Mouse (Mus musculus): ENCODE measurements at regions not wholly inside any gene's neighbourhood (a gene's known extent, or its start where the extent isn't known, plus 50 kb on each side); places are given as distances from the start of the nearest gene placed in this dataset.

- DNase-seq (ENCODE audit: extremely low spot score in 1 of 2, low spot score in 1 of 2), result peak; percentile 39 to 40
These were observed 57.3 kb upstream of the Prep start for GRCm38 (mm10) chr10:45009676-45010075.

DNA sequence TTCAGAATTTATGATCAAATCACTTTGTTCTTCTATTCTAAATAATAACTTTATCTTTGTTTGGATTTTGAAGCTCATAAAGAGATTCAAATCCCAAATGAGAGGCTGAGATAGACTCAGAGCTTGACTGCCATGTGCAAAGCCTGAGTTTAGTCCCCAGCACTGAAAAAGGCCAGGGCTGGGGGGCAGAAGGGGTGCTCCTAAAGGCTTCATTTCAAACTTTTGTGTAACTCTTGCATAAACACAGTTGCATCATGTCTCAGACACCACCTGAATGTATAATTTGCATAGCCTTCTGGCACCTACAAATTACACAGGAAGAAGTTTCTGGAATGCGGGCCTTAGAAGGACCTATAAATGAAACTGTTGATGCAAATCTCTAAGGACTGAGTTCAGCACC lies 57.8 kb upstream of the Prep start:
- no peak for DNase-seq (ENCODE audit: extremely low spot score in 1 of 2, low spot score in 1 of 2)

DNA sequence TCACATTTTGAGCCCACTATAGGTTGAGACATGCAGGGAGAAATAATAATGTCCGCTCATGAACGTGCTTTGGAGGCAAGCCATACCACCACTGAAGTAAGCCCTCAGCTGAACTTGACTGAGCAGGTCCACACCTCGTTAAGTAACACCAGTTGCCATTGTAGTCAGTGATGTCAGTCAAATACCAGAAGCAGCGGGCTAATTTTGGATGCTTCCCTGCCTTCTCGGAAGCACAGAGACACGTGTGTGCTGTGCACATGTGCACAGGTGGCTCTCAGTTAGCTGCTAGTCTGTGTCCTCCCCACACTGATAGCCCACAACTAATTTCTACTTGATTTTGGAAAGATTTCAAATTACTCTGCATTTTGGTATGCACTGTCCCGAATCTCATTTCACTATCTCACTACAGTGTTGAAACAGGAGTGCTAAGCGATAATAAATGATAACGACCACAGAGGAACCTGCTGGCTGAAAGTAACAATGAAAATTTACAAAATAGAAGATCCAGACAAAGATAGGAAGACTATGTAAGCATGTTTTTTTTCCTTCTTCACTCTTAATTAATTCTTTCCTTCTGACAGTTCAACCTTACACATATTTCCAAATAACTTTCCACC lies 62.9 kb upstream of the Prep start:
- DNase-seq (ENCODE audit: extremely low spot score in 1 of 2, low spot score in 1 of 2), result no peak

GRCm38 (mm10) chr10:45003344-45003681 lies 63.7 kb upstream of the Prep start:
- DNase-seq (ENCODE audit: extremely low spot score in 1 of 2, low spot score in 1 of 2), result no peak

DNA sequence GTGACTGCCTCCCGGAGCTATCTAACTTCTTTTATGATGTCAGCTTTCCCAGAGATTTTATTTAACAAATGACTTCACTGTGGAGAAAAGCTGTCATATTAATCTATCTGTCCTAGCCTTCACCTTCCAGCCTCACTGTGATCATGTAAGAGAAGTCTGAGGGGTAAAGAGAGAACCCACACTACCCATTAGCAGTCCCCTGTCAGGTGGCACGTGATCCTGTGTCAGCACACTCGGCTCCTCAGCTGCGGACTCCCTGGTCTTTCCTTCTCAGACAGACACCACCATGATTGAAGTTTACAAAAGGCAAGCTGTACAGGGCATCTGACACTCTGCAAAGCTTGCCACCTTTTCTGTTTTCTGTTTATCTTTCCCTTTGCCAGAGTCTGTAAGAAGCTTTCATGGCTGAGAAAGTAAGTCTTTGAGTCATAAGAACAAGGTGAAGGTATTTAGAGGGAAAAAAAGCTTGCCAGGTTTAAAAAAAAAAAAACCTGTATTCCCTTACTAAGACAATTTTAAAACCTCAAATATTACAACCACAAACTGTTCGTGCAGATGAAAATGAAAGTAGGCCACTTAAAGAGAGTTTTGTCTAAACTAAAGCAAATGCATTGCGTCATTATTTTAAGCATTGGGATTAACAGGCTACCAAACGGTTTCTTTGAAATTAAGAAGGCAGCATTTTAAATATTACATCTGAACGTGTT lies 64.2 kb upstream of the Prep start:
- DNase-seq (ENCODE audit: extremely low spot score in 1 of 2, low spot score in 1 of 2), result no peak

DNA sequence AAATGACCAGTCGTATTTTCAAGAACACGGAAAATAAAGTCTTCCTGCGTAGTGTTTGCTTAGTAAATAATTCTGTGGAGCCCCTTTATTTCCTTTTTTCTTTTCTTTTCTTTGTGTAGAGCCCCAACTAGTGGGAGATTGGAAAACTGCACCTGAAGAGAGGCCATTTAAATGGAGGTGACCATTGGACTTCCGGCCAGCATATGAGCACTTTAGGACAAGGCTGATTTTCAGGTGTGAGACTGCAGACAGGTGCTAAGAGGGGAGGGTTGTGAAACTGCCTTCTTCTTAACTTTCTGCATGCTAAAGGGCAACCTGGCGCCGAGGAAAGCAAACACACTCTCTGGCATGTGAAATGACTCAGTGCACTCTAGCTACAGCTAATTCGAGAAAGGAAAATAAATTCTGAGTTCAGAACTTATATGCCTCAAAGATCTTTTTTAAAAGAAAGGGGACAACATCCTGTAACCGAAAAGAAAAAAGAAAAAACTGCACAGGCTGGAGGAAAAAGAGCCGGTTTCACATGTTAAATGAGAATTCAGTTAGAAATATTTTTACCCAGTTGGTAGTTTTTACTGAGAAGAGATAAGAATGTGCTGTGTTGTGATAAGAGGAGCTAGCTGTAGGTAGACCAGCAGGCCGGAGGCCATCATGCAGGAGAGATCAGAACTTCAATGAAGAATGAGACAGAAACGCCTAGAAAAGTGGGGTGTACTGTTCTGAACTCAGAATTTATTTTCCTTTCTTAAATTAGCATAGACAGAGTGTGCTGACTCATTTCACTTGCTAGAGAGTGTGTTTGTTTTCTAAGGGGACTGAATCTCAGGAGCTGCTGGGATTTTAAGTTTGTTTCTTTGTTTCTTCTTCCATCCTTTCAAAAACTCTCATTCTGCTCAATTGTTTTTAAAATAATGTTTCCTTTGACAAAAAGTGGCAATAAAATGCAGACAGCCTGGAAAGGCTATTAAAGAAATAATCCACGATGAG lies 65.8 kb upstream of the Prep start:
- DNase-seq (ENCODE audit: extremely low spot score in 1 of 2, low spot score in 1 of 2), result peak; percentile 6 to 80

DNA sequence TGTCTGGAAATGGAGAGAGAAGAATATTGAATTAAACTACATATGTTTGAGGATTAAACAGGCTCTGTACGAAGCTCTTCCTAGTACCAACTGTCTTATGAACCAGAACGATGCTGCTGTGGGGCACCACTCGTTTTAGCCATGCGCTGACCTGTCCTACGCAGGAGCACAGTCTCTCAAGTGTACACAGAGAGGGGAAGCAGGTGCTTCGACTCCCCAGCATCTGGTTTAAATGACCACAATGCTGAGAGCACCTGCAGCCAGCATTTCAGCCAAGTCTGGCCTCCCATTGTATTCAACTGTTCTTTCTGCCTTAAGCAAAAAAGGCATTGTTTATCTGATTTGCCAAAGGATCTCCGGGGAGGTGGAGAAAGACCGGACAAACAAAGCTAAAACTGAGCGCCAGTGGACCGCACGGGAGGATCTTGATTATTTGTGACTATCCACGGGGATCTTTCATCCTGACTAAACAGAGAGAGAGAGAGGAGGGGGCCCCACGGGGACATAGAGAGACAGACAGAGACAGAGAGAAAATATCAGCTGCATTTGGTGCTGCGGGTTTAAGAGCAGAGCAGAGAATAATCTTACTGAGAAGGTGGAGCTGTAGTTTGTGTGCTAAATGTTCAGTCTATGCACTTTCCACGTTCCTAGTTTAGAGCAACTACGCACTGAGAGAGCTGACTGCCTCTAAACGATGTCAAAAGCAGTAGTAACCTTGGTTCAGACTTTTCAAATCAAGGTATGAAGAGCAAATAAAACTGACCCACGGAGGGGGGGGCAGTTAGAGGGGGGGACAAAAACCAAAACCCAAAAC lies 66.8 kb upstream of the Prep start:
- DNase-seq (ENCODE audit: extremely low spot score in 1 of 2, low spot score in 1 of 2), result no peak

GRCm38 (mm10) chr10:44997906-44998289 lies 69.1 kb upstream of the Prep start:
- no peak for DNase-seq (ENCODE audit: extremely low spot score in 1 of 2, low spot score in 1 of 2)

DNA sequence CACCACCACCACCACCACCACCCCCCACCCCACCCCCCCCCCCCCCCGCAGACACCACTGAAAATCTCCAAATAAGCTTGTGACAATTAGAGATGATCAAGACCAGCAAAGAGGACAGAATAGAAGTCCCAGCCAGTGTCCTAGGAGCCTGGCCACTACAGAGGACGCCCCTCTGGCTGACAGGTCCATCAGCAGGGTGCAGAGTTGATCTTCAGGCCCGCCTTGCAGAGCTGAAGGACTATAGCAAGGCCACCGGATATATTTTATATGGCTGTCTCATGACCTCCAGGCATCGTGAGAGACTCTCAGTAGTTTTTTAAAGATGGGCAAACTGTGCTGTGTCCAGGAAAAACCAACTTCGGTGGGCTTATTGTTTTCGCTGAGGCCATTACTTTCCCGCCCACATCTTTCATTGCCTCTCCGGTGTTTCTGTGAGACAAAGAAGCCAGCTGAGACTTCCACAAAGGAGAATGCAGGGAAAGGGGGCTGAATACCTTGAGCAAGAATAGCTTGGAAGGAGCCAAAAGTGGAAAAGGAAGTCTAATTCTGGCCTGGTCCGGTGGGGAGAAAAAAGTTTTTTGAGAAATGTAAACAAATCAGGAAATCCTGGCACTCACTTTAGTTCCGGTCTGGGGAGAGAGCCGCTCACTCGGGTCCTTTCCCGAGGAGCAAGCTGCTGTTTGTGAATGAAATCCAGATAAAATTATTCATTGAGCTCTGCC lies 69.7 kb upstream of the Prep start:
- DNase-seq (ENCODE audit: extremely low spot score in 1 of 2, low spot score in 1 of 2), result no peak

DNA sequence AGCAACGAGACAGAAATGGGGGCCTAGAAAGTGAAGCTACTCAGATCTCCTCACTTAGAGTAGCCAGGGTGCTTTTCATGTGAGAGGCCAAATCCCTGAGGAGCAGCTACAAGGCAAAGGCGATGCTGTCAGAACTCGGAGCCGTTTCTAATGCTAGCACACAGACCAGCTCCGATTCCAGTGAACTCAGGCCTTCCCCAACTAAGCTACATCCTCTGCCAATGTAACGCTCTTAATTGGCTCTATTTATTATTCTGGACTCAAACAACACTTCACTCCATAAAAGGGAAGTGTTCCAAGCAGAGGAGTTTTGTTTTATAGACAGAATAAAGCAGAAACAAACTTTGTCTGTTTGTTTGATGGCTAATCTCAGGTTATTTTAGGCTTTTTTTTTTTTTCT lies 71.2 kb upstream of the Prep start:
- no peak for DNase-seq (ENCODE audit: extremely low spot score in 1 of 2, low spot score in 1 of 2)

GRCm38 (mm10) chr10:44994385-44995281 lies 72.4 kb upstream of the Prep start:
- DNase-seq (ENCODE audit: extremely low spot score in 1 of 2, low spot score in 1 of 2), result no peak

DNA sequence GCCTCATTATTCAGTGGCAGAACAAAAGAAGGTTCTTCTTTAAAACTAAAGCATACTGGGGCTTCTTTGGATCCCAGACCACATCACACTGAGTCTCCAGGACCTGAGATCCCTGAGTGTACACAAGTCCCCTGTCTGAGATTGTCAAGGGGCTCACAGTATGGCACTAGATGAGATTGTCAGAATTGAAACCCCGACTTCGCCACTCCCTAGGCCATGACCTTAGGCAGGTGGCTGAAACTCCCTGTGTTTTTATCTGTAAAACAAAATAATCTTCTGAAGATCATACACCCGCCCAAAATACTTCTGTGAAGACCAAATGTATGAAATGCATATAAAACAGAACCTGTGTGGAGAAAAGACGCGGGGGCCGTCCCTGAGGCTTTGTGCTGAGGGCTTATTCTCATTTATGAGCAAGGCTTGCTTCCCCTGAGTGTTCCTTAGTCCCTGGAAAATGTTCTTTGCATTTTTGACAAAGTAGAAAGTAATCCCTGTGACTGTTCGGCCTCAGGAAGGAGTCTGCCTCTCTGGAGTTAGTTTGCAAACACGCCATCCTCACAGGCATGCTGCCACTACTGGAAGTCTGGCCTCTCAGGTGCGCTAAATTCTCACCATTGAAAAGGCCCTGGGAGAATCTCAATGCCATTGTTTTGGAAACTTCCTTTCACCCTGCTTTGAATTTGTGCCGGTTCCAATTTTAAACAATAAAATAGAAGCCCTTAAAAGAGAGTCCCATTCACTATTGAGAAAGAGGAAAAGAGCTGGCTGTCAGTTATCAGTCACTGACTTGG lies 73.3 kb upstream of the Prep start:
- no peak for DNase-seq (ENCODE audit: extremely low spot score in 1 of 2, low spot score in 1 of 2)

GRCm38 (mm10) chr10:44989539-44989938 lies 77.5 kb upstream of the Prep start:
- DNase-seq (ENCODE audit: extremely low spot score in 1 of 2, low spot score in 1 of 2), result no peak

GRCm38 (mm10) chr10:44988756-44989155 lies 78.2 kb upstream of the Prep start:
- DNase-seq (ENCODE audit: extremely low spot score in 1 of 2, low spot score in 1 of 2), result no peak

DNA sequence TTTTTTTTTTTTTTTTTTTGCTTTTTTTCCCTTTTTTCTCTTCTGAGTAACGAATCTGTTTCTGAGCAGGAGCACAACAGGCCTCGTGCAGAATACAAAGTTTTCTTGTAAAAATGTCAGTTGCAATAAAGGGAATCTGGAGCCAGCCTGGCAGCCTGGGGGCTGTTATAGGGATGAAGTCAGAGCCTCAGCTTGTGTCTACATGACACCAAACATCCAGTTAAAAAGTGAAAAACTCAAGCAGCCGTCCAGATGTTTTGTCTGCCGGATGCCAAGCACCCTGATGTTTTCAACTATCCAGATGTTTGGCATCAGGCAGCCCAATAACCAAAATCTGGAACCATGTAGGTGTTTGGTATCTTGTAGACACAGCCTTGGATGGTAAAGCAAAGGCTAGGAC lies 79.4 kb upstream of the Prep start:
- DNase-seq (ENCODE audit: extremely low spot score in 1 of 2, low spot score in 1 of 2), result no peak

DNA sequence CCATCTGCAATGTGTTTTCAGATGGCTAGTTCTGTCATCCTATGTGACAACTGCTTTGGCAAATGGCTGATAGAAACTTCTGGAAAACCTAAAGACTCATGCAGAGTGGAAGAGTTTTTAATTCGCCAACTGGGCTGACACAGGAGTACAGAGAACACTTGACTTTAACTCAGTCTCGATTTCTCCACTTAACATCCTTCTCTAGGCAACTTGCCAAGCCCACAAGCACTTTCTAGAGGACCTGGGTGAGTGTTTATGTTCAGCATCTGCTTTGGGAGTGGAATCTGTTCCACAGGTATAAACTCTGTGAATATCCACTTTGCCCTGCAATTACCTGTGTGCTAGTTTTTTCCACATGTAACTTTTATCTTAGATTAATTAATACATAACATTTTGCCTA lies 85.1 kb upstream of the Prep start:
- no peak for DNase-seq (ENCODE audit: extremely low spot score in 1 of 2, low spot score in 1 of 2)

DNA sequence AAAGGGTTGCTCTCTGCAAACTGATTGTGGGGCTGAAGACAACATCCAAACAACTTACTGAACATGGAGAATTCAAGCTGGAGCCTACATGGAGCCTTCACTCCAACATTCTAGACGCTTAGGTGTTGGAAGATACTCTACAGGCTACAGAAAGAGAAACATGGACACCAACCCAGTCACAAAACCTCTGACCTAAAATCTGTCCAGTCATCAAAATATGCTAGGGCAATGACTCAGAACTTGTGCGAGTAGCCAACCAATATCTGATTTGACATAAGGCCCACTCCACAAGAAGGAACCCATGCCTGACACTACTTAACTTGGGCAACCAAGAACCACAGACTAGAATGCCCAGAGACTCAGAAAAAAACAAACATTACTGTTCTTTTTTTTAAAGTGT lies 90.2 kb upstream of the Prep start:
- DNase-seq (ENCODE audit: extremely low spot score in 1 of 2, low spot score in 1 of 2), result no peak

DNA sequence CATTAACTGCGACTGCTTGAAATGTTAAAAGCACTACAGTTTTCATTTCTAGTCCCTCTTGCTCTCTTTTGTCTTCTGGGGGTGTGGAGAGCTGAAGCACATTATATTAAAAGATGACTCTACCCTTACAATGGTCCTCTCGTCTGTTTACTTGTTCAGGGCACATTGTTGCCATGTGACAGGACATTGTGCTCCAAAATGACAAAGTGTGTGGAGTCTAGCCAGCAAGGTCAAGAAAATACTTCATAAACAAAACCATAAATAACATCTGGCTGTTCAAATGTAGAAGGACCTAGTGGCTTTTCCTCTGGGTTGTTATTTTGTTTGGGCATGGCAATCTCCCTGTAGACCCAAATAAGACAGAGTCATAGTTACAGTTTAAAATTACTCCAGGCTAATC lies 95.1 kb upstream of the Prep start:
- DNase-seq (ENCODE audit: extremely low spot score in 1 of 2, low spot score in 1 of 2), result no peak
